Mouse (Mus musculus) small intestine, adult 2 months (tissue): ENCODE data around the gene Rint1. TPM values are rescaled to one million over a fixed set of nuclear protein-coding genes. Genes with fewer than 3 reads are reported as not detected.
A peak's percentile ranks its signal among the peaks of the same experiment; 100 is the strongest.
"Not testable (repeated sequence)": the region's sequence is repeated elsewhere in the genome, so short reads cannot be mapped to it uniquely, and the experiment has no call there.

Experiments used
- H3K27ac ChIP-seq: fragments of 200-500 bp; 2 replicates; pipeline ENCODE4 v1.5.1; 2012; ENCODE audit warnings: low read depth, low read length, control low read depth, inconsistent platforms; ENCODE audit not compliant: insufficient read depth
- H3K27me3 ChIP-seq: fragments of 200-500 bp; 2 replicates; pipeline ENCODE4 v1.6.1; 2012; ENCODE audit warnings: mild to moderate bottlenecking, moderate library complexity, low read length, inconsistent platforms; ENCODE audit not compliant: control insufficient read depth, insufficient read depth
- H3K36me3 ChIP-seq: fragments of 200-500 bp; 2 replicates; pipeline ENCODE4 v1.6.1; 2012; ENCODE audit warnings: mild to moderate bottlenecking, low read length, control low read depth, inconsistent platforms; ENCODE audit not compliant: control insufficient read depth, insufficient read depth
- H3K4me1 ChIP-seq: fragments of 200-500 bp; 2 replicates; pipeline ENCODE4 v1.6.1; 2012; ENCODE audit warnings: low read length, inconsistent platforms, mixed read lengths; ENCODE audit not compliant: control insufficient read depth, insufficient read depth, insufficient read length
- H3K4me3 ChIP-seq: fragments of 200-500 bp; 2 replicates; pipeline ENCODE4 v1.5.1; 2012; ENCODE audit warnings: low read depth, mild to moderate bottlenecking, control low read depth, inconsistent platforms, low read length, moderate library complexity
- CTCF ChIP-seq: fragments of 200-500 bp; IDR thresholded peaks from 2 replicates; pipeline ENCODE4 v1.5.1; 2012; ENCODE audit warnings: low read depth, mild to moderate bottlenecking, control low read depth, inconsistent platforms, low read length, moderate library complexity, mixed read lengths; ENCODE audit not compliant: insufficient replicate concordance, insufficient read length; ENCODE audit errors: extremely low read depth
- POLR2A ChIP-seq: fragments of 200-500 bp; IDR thresholded peaks from 2 replicates; pipeline ENCODE4 v1.6.1; 2012; ENCODE audit warnings: low read depth, mild to moderate bottlenecking, control low read depth, inconsistent platforms, low read length, moderate library complexity
- WGBS: fragments of 180-500 bp; shearing (Covaris S2); methylation state at CpG from one replicate; pipeline ENCODE4 v1.1.7; 2018; 5-methylcytosine and 5-hydroxymethylcytosine counted together
- polyA plus RNA-seq: library from polyadenylated mRNA; depleted of rRNA; stranded (reverse); fragments of >200 nt; gene quantifications from 2 replicates; pipeline ENCODE4 v1.2.3, GENCODE M21; 2012

Rint1 gene
- polyA plus RNA-seq, 1 experiment, result 3.9 TPM

GRCm38 (mm10) chr5:23850345-23851159, 63.0 kb downstream of the Rint1 start:
- peak overlapping the region; percentile 22 for H3K27ac ChIP-seq

GRCm38 (mm10) chr5:23851160-23851555, 63.6 kb downstream of the Rint1 start:
- Histone ChIP-seq H3K36me3 (peaks cover 11% of the 10 kb centered on the region), H3K4me3 (peak overlapping the region; percentile 81), H3K27ac (peak overlapping the region; percentile 22; the same call in 1 of the 2 replicates)
- H3K4me1 ChIP-seq, H3K27me3 ChIP-seq: not testable (repeated sequence)
- WGBS, result 1% methylated on average over 4 of the region's 4 CpGs

More at GRCm38 (mm10) chr5:23850345-23851159, 63.0 kb downstream of the Rint1 start:
- no peaks in the 10 kb centered on the region for H3K4me1 ChIP-seq
- WGBS, result under 1% methylated on average over 61 of the region's 61 CpGs
- H3K36me3 ChIP-seq, result peaks cover 11% of the 10 kb centered on the region
- H3K27me3 ChIP-seq, result no peaks in the 10 kb centered on the region
- H3K4me3 ChIP-seq, result peak overlapping the region; percentile 81
- TF ChIP-seq CTCF, result peak; percentile 64
- peak; percentile 47; the same call in 1 of the 2 replicates for TF ChIP-seq POLR2A

DNA sequence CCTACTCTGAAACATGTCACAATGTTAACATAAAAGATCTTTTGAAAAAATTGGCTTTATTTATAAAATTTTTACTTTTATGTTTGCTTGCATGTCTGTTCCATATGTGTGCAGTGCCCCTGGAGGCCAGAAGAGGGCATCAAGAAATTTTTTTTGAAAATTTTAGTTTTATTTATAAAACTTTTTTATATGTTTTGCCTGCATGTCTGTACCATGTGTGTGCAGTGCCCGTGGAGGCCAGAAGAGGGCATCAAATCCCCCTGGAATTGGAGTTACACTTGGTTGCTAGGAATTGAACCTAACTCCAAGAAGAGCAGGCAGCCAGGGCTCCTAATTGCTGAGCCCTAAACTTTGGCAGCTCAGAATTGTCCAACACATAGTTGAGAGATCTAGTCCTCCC, 65.4 kb downstream of the Rint1 start:
- not testable (repeated sequence) for H3K27me3 ChIP-seq, H3K4me3 ChIP-seq, H3K27ac ChIP-seq, H3K4me1 ChIP-seq
- 82% methylated on average over 1 of the region's 1 CpGs for WGBS
- TF ChIP-seq CTCF, result peak; percentile 13; the same call in 1 of the 2 replicates
- H3K36me3 ChIP-seq, result peaks cover 16% of the 10 kb centered on the region

- H3K27me3 ChIP-seq, result no peaks in the 10 kb centered on the region
- WGBS, result 74% methylated on average over 6 of the region's 6 CpGs
- peaks cover 18% of the 10 kb centered on the region for H3K36me3 ChIP-seq
- no peak overlapping the region for H3K27ac ChIP-seq
- H3K4me3 ChIP-seq, result no peak overlapping the region
- no peaks in the 10 kb centered on the region for H3K4me1 ChIP-seq
- no peak for TF ChIP-seq CTCF
- no peak for TF ChIP-seq POLR2A
Observed at GRCm38 (mm10) chr5:23855484-23855883, 68.0 kb downstream of the Rint1 start.

DNA sequence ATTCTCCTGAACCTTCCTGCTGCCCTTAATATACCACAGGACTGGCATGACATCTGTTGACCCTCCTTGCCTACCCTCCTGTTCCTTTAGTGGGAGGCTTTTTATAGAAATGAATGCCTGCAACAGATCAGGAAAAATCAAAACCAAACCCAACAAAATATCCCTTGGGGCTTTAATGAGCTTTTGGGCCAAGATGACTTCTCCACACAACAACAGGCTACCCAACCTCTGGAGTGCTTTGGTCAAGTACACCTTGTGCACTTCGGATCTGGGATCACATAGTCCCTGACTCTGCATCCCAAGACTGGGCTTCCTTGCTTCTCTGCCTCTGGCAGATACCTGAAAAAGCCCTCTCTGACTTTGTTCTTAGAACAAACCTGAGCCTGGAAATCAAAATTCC, 68.7 kb downstream of the Rint1 start:
- WGBS, result 82% methylated on average over 1 of the region's 1 CpGs
- Histone ChIP-seq H3K27ac (no peak overlapping the region), H3K36me3 (peaks cover 19% of the 10 kb centered on the region), H3K4me1 (no peaks in the 10 kb centered on the region), H3K4me3 (no peak overlapping the region), H3K27me3 (no peaks in the 10 kb centered on the region)
- no peak for TF ChIP-seq CTCF
- no peak for TF ChIP-seq POLR2A

DNA sequence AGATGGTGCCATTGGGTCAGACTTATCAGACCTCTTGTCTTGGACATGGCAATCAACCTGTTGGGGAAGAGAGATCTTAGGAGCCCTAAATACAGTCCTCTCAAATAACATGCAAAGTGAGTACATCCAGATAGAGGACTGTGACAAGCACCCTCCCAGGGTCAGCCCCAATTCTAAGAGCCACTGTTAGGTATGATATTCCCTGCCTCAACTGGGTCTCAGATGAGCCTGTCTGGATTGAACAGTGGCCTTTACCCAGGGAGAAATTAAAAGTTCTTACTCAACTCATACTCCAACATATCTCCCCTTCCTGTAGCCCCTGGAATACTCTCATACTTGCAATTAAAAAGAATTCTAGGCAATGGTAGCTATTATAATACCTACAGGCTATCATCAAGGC, 69.7 kb downstream of the Rint1 start:
- Histone ChIP-seq H3K27me3 (no peaks in the 10 kb centered on the region), H3K4me3 (no peak overlapping the region), H3K4me1 (no peaks in the 10 kb centered on the region), H3K27ac (no peak overlapping the region), H3K36me3 (peaks cover 19% of the 10 kb centered on the region)
- no peak for TF ChIP-seq POLR2A

DNA sequence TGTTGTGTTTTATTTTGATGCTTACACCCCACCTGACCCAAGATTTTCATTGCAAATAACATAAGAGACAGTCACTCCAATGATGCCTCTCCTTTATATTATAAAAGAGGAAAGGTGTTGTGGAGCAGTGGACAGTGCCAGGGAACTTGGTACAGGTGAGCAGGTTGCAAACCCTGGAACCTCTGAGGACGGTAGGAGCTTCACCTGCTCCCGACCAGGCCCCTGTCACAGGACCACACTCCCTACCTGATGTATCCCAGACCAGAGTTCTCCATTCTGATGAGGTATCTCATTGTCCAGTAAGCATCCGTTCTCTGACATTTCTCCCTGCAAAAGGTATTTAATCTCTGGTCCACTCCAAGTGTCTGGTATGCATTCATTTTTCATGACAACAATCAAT, 70.5 kb downstream of the Rint1 start:
- Histone ChIP-seq H3K4me1 (no peaks in the 10 kb centered on the region), H3K27ac (no peak overlapping the region), H3K27me3 (no peaks in the 10 kb centered on the region), H3K36me3 (peaks cover 17% of the 10 kb centered on the region), H3K4me3 (no peak overlapping the region)
- TF ChIP-seq POLR2A (no peak), CTCF (no peak)
- 89% methylated on average over 3 of the region's 3 CpGs for WGBS

- Histone ChIP-seq H3K27ac (no peak overlapping the region), H3K27me3 (no peaks in the 10 kb centered on the region), H3K4me1 (no peaks in the 10 kb centered on the region), H3K4me3 (no peak overlapping the region), H3K36me3 (peaks cover 15% of the 10 kb centered on the region)
- 87% methylated on average over 7 of the region's 7 CpGs for WGBS
- TF ChIP-seq POLR2A, result no peak
- no peak for TF ChIP-seq CTCF
Observed at GRCm38 (mm10) chr5:23858643-23859042, 71.1 kb downstream of the Rint1 start.
